Mouse (Mus musculus) lung, postnatal 36 days (tissue): ENCODE data around the gene Chst10.
A peak's percentile ranks its signal among the peaks of the same experiment; 100 is the strongest.

ENCODE experiments used
- DNase-seq: peaks from one replicate; pipeline ENCODE4 v3.0.0; 2022; ENCODE audit warnings: mixed read lengths

The Chst10 gene

GRCm38 (mm10) chr1:38897431-38898248 lies at the start of gene Chst10:
TSS of gene Chst10 (minus strand) at chr1:38898161.
- DNase-seq, result peak; percentile 46

DNA sequence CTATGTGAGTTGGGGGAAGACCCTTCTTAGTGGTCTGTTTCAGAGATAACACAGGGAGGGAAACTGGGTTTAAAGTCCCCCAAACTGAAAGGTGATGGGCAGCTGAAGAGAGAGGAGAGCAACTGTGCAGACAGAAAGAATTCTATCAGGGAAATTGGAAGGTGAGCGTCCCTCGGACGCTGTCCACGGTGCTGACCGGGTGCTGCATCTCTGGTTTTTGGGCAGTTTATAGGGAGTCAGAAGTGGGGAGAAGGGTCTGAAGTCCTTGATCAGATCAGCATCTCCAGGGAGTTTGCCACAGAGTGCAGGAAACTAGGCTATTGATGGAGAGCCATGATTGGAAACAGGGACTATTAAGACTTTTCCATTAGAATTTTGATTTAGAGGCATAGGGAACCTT lies 41.6 kb upstream of the Chst10 start:
- DNase-seq, result no peak

- DNase-seq, result no peak
Observed at GRCm38 (mm10) chr1:38938849-38939248, 40.9 kb upstream of the Chst10 start, which contains the start of gene Nms. TSS of gene Nms (plus strand) at chr1:38939149.

GRCm38 (mm10) chr1:38936780-38937179 lies 38.8 kb upstream of the Chst10 start:
- DNase-seq, result peak; percentile 12

- peak; percentile 15 for DNase-seq
Observed at GRCm38 (mm10) chr1:38934668-38935067, 36.7 kb upstream of the Chst10 start.

- DNase-seq, result no peak
Observed at GRCm38 (mm10) chr1:38930767-38931166, 32.8 kb upstream of the Chst10 start.

DNA sequence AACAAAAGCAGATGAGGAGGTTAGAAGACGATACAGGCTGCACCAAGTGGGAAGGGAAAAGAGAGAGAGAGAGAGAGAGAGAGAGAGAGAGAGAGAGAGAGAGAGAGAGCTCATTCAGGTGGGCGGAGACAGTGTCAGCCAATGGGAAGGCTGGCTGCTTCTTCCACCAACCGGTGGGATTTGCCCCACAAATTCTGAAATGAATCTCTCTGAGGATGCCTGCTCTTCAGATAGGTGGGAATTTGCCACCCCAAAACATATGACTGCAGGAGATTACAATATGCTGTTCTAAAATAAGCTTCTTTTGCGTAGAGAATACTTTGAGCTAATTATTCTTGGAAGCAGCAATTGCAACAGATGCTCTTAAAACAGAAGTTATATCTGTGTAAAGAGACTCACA lies 31.5 kb upstream of the Chst10 start:
- DNase-seq, result no peak

DNA sequence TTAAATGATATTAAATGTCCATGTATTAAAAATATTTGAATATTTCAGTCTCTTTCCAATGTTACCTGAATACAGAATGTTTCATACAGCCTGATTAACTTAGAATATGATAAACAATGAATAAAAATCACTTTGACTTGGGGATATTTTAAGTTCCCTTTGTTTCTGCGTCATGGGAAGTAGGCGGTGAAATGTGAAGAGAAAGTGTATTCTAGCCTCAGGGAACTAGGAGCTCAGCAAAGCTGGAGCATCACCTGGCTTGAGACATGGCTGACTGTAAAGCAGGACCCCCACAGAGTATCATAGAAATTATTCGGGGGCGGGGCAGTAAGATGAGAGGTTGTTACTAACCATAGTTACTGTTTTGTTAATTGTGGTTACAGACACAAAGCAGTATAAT lies 31.0 kb upstream of the Chst10 start:
- DNase-seq, result no peak

DNA sequence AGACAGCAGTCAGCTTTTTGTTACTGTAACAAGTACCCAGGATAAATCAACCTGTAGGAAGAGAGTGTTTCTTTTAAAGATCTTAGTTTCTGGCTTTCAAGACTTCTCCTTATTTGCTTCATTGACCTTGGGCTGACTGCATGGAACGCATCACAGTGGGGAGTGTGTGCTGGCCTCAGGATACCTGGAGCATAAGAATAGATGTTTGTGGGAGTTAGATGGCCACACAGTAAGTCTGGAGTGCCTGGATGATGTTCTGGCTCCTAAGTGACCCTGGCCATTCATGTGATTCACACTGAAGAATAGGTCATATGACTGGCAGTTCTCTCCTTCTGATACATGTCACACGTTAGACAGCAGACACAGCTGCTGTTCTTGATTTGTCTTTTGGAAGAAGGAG lies 6.0 kb upstream of the Chst10 start:
- no peak for DNase-seq

DNA sequence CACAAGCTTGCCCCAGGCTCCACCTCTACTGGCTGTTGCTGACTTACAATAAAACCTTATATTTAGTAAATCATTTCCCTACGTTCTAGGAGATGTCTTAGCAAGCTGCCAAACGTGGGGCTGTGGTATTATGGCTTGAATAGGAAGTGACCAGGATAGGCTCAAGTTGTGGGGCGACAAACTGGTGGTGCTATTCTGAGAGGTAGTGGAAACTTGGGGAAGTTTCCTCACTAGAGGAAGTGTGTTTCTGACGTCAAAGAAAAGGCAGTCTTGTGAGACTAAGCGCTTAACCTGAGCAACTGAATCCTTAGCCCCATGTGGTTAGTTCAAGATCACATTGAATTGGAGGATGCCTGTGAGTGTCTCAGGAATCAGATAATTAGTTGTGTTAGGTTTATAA lies 4.6 kb upstream of the Chst10 start:
- DNase-seq, result no peak

DNA sequence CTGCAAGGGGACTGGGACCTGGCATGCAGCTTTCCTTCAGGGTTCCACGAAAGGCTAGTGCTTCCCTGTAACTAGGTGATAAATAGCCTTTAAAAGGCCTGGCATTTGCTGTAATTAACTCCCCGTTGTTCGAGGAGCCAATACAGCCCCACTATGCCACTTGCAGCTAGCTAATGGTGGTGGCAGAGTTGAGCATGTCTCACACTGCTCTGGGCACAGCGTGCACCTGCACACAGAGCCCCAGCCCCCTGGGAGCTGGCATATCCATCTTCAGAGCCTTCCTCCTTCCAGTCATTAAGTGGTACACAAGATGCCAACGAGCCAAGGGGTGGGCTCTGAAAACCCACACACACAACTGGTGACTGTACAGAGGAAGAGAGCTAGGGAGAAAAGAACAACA lies 4.9 kb downstream of the Chst10 start:
- no peak for DNase-seq

GRCm38 (mm10) chr1:38891444-38891843 lies 6.5 kb downstream of the Chst10 start:
- DNase-seq, result no peak

DNA sequence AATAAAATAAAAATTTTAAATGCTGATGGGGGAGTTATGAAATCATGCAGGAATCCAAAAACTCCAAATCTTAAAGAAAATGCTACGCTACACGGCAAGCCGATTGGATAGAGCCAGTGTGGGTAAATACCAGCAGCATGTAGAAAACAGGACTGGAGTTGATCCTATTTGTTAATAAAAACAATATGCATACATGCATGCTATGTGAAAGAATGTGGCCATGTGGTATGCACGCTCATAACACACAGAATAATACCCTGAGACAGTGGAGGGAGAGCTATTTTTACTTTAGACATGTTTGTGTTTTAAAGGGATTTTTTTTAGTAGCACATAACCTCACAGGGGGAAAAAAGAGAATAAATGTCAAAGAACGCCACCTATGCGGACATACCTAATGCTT lies 9.2 kb downstream of the Chst10 start:
- DNase-seq, result no peak

DNA sequence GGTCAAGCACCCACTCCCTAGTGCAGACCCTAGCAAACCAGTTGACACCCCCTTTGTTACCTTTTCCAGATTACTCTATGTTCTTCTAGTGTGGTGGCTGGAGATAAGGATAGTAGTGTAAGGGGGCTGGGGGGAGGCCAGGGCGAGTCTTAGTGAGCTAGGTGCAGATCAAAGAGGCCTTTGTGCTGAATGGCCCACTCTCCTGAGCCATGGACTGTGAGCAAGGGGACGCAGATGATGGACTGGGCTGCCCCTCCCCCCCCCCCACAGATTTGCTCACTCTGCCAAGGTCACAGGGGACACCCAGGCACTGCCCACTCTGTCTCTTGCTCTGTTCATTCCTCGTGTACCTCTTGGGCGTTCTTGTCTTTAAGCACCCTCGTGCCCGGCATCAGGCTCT lies 10.9 kb downstream of the Chst10 start:
- DNase-seq, result no peak

- no peak for DNase-seq
Observed at GRCm38 (mm10) chr1:38886602-38887001, 11.4 kb downstream of the Chst10 start.

DNA sequence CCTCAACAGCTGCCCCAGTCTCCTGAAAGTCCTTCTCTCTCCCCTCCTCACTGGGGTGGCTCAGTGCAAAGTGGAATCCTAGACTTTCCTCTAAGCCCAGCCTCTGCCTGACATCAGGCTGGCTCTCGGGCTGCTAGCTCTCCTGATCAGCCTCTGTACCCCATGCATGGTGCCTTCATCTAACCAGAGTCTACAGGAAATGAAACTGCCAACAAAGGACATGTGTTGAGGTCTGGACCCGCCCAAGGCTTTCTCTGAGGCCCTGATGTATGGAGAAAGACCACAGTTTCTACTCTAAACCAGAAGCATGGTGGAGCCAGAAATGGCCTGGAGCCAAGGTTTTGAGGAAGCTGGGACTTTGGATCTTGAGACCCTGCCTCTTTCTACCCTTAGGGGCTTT lies 12.0 kb downstream of the Chst10 start:
- DNase-seq, result no peak

DNA sequence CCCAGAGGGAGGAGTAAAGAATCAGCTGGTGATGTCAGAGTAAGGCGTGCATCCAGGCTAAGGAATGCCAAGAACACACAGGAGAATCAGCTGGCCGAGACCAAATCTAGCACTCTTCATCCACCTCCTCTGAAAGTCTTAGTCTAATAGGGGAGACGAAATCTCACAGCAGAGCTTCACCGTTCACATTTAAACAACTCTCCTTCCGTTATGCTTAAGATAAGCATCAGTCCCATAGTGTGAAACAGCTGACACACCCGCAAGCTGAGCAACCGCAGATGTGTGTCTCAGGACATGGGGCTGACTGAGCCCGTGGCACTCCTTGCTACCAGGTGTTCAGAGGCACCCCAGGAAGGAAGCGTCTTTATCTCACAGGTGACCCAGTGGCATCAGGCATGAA lies 14.2 kb downstream of the Chst10 start:
- DNase-seq, result no peak

DNA sequence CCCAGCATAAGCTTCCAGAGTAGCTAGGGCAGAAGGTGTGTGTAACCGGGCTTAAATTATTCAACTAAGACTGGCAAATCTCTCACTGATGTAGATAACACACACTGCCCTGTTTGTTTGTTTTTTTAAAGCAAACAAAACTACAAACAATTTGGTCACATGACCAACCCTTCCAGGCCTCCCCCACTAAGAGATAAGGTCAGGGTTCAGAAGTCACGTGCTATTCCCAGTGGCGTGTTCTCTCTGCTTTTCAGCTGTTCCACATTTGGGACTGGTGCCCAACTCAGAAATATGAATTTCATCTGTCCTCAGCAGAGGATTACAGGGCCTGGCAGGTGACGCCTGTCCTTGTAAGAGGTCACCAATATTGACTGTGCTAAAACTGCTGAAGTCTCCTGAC lies 15.2 kb downstream of the Chst10 start:
- DNase-seq, result no peak

- no peak for DNase-seq
Observed at GRCm38 (mm10) chr1:38881366-38881765, 16.6 kb downstream of the Chst10 start.

DNA sequence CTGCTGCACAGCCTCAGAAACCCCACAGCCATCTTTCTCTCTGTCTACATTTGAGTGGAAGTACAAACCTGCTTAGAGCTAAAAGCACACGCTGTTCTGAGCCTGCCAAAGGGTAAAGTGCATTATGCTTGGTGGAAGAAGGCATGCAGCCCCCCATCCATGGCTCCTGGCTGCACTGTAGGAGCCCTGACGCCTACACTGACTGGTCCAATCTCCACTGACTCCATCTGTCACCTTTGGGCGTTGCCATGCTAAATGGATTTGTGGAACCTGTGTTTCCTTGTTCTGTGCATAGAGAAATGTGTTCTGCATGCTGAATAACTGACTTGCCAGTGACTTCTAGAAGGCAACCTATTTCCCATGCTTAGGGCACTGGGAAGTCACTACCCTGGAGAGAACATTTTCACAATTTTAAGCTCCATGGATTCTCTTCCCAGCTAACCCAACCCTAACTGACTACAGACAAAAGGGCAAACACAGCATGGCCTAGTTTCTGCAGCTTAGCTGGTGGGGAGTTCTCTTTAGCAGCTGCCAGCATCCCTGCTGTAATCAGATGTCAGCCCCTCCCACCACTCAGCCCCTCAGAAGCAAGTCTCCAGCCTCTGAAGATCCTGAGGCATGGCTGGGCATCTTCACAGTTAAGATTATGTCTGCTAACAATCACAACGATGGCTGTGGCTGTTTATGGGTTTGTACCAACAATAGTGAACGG lies 21.1 kb downstream of the Chst10 start:
- DNase-seq, result no peak

GRCm38 (mm10) chr1:38873911-38874310 lies 24.1 kb downstream of the Chst10 start:
- no peak for DNase-seq

DNA sequence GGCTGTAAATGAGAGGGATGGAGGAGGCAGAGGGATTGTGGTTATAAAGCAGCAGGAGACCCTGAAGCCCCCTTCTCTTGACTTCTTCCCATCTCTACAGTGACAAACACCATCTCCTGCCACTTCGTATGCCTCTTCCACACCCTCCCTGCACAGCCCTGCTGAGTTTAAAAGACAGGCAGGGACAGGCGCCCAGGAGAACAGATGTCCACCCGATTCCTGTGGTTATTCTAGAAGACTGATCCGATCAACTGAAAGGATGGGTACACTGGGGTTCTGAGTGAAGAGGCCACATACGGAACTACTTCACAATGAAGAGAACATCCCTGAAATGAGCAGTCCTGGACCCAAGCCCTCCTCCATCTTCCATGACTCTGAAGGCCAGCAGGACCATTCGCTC lies 26.1 kb downstream of the Chst10 start:
- DNase-seq, result no peak

GRCm38 (mm10) chr1:38869398-38870195 lies 28.4 kb downstream of the Chst10 start:
- no peak for DNase-seq

DNA sequence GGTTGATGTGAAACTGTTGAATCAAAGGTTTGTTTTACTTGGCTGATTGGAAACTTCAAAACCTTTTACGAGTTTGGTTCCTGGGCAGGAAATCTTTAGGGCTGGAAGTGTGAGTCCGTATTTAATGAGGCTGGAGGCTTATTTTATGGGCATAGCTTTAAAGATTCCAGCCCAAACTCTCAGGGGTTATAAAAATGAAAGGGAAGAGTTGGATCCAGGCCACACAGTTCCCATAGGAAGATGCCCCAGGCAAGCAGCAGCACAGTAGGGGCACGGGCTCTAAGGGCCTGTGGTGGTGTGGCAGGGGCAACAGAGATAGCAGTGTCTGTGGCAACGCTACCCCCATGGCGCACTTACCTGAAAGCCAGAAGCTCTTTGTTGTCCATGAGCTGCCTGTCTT lies 31.7 kb downstream of the Chst10 start:
- DNase-seq, result no peak
